Mouse (Mus musculus): ENCODE measurements around the gene Nlgn2. TPM values are rescaled to one million over a fixed set of nuclear protein-coding genes. Genes with fewer than 3 reads are reported as not detected.

The Nlgn2 gene
- polyA plus RNA-seq, 1 experiment from 2014 or later, result 8.2 TPM

- DNase-seq (ENCODE audit: low spot score), result peak; percentile 57
- H3K27ac ChIP-seq (replicated peaks; ENCODE audit: low read depth, low read length), result no peak overlapping the region
Observed at GRCm38 (mm10) chr11:69835326-69835965, 2.1 kb downstream of the Nlgn2 start.

GRCm38 (mm10) chr11:69834001-69834549 is 3.5 kb downstream of the Nlgn2 start:
- H3K9me3 ChIP-seq (replicated peaks; ENCODE audit: control insufficient read depth, low read length), result no peaks in the 10 kb centered on the region
- H3K27ac ChIP-seq (replicated peaks; ENCODE audit: low read depth, low read length), result peak overlapping the region; percentile 8; the same call in 1 of the 2 replicates
- H3K4me2 ChIP-seq (ENCODE audit: low read depth, low read length), result peak overlapping the region; percentile 93
- H3K36me3 ChIP-seq (replicated peaks; ENCODE audit: control insufficient read depth, insufficient read depth, low read depth, low read length), result peaks cover 7% of the 10 kb centered on the region
- H3K4me3 ChIP-seq (ENCODE audit: low read depth, low read length), result peak overlapping the region; percentile 79
- WGBS, result 7% methylated on average over 39 of the region's 48 CpGs
- peaks cover 9% of the 10 kb centered on the region for H3K4me1 ChIP-seq (ENCODE audit: control insufficient read depth, insufficient read depth, low read length)
- ATAC-seq (replicated peaks; ENCODE audit: insufficient number of reproducible peaks, low FRiP score, low TSS enrichment, low read depth) (no peak), DNase-seq (ENCODE audit: low spot score) (peak; percentile 58)
- H3K9ac ChIP-seq (replicated peaks; ENCODE audit: low read length), result peak overlapping the region; percentile 77
- 0 out of 2 replicates have a peak, but pooled peaks cover 2% of the 10 kb centered on the region for H3K27me3 ChIP-seq (ENCODE audit: control insufficient read depth, insufficient read depth, low read length)

More at GRCm38 (mm10) chr11:69835326-69835965, 2.1 kb downstream of the Nlgn2 start:
- WGBS, result 2% methylated on average over 9 of the region's 9 CpGs
- Histone ChIP-seq H3K27me3 (ENCODE audit: control insufficient read depth, insufficient read depth, low read length) (0 out of 2 replicates have a peak, but pooled peaks cover 2% of the 10 kb centered on the region), H3K9ac (replicated peaks; ENCODE audit: low read length) (0 out of 2 replicates have a peak overlapping the region, but pooled peaks have one; percentile 84), H3K36me3 (replicated peaks; ENCODE audit: control insufficient read depth, insufficient read depth, low read depth, low read length) (peaks cover 7% of the 10 kb centered on the region), H3K4me1 (ENCODE audit: control insufficient read depth, insufficient read depth, low read length) (peaks cover 9% of the 10 kb centered on the region), H3K4me2 (ENCODE audit: low read depth, low read length) (peak overlapping the region; percentile 93), H3K9me3 (replicated peaks; ENCODE audit: control insufficient read depth, low read length) (no peaks in the 10 kb centered on the region), H3K4me3 (ENCODE audit: low read depth, low read length) (peak overlapping the region; percentile 79)
- no peak for ATAC-seq (replicated peaks; ENCODE audit: insufficient number of reproducible peaks, low FRiP score, low TSS enrichment, low read depth)

- DNase-seq (ENCODE audit: low spot score) (no peak), ATAC-seq (replicated peaks; ENCODE audit: insufficient number of reproducible peaks, low FRiP score, low TSS enrichment, low read depth) (no peak)
- Histone ChIP-seq H3K9me3 (replicated peaks; ENCODE audit: control insufficient read depth, low read length) (no peaks in the 10 kb centered on the region), H3K4me1 (ENCODE audit: control insufficient read depth, insufficient read depth, low read length) (peaks cover 9% of the 10 kb centered on the region), H3K4me3 (ENCODE audit: low read depth, low read length) (peak overlapping the region; percentile 79), H3K27ac (replicated peaks; ENCODE audit: low read depth, low read length) (no peak overlapping the region; the same call in 1 of the 2 replicates), H3K36me3 (replicated peaks; ENCODE audit: control insufficient read depth, insufficient read depth, low read depth, low read length) (peaks cover 7% of the 10 kb centered on the region), H3K27me3 (ENCODE audit: control insufficient read depth, insufficient read depth, low read length) (0 out of 2 replicates have a peak, but pooled peaks cover 2% of the 10 kb centered on the region), H3K4me2 (ENCODE audit: low read depth, low read length) (peak overlapping the region; percentile 93), H3K9ac (replicated peaks; ENCODE audit: low read length) (peak overlapping the region; percentile 77; the same call in 1 of the 2 replicates)
- 64% methylated on average over 8 of the region's 8 CpGs for WGBS
Observed at GRCm38 (mm10) chr11:69833554-69833953, 4.0 kb downstream of the Nlgn2 start.

- no peak for DNase-seq (ENCODE audit: low spot score)
- Histone ChIP-seq H3K4me1 (ENCODE audit: control insufficient read depth, insufficient read depth, low read length) (peaks cover 2% of the 10 kb centered on the region; the same call in 1 of the 2 replicates), H3K27ac (replicated peaks; ENCODE audit: low read depth, low read length) (no peak overlapping the region), H3K4me2 (ENCODE audit: low read depth, low read length) (no peak overlapping the region), H3K9ac (replicated peaks; ENCODE audit: low read length) (no peak overlapping the region), H3K27me3 (ENCODE audit: control insufficient read depth, insufficient read depth, low read length) (0 out of 2 replicates have a peak, but pooled peaks cover 2% of the 10 kb centered on the region), H3K36me3 (replicated peaks; ENCODE audit: control insufficient read depth, insufficient read depth, low read depth, low read length) (peaks cover 21% of the 10 kb centered on the region), H3K9me3 (replicated peaks; ENCODE audit: control insufficient read depth, low read length) (no peaks in the 10 kb centered on the region), H3K4me3 (ENCODE audit: low read depth, low read length) (no peak overlapping the region)
- 83% methylated on average over 5 of the region's 5 CpGs for WGBS
- no peak for ATAC-seq (replicated peaks; ENCODE audit: insufficient number of reproducible peaks, low FRiP score, low TSS enrichment, low read depth)
Observed at GRCm38 (mm10) chr11:69828832-69829231, 8.8 kb downstream of the Nlgn2 start.

- H3K9me3 ChIP-seq (replicated peaks; ENCODE audit: control insufficient read depth, low read length), result no peaks in the 10 kb centered on the region
- peaks cover 15% of the 10 kb centered on the region for H3K36me3 ChIP-seq (replicated peaks; ENCODE audit: control insufficient read depth, insufficient read depth, low read depth, low read length)
- no peak for ATAC-seq (replicated peaks; ENCODE audit: insufficient number of reproducible peaks, low FRiP score, low TSS enrichment, low read depth)
- no peaks in the 10 kb centered on the region for H3K4me1 ChIP-seq (ENCODE audit: control insufficient read depth, insufficient read depth, low read length)
- H3K27ac ChIP-seq (replicated peaks; ENCODE audit: low read depth, low read length), result no peak overlapping the region
- no peak for DNase-seq (ENCODE audit: low spot score)
- H3K9ac ChIP-seq (replicated peaks; ENCODE audit: low read length), result no peak overlapping the region
- 58% methylated on average over 2 of the region's 2 CpGs for WGBS
- H3K4me3 ChIP-seq (ENCODE audit: low read depth, low read length), result no peak overlapping the region
- H3K27me3 ChIP-seq (ENCODE audit: control insufficient read depth, insufficient read depth, low read length), result no peaks in the 10 kb centered on the region
- H3K4me2 ChIP-seq (ENCODE audit: low read depth, low read length), result no peak overlapping the region
Observed at GRCm38 (mm10) chr11:69823456-69823855, 14.1 kb downstream of the Nlgn2 start.

- DNase-seq (ENCODE audit: low spot score) (no peak), ATAC-seq (replicated peaks; ENCODE audit: insufficient number of reproducible peaks, low FRiP score, low TSS enrichment, low read depth) (no peak)
- Histone ChIP-seq H3K9ac (replicated peaks; ENCODE audit: low read length) (no peak within 1 kb of the TSS), H3K4me3 (ENCODE audit: low read depth, low read length) (no peak within 1 kb of the TSS), H3K27me3 (ENCODE audit: control insufficient read depth, insufficient read depth, low read length) (no peaks in the 10 kb centered on the region), H3K4me1 (ENCODE audit: control insufficient read depth, insufficient read depth, low read length) (no peaks in the 10 kb centered on the region), H3K27ac (replicated peaks; ENCODE audit: low read depth, low read length) (no peak within 1 kb of the TSS), H3K4me2 (ENCODE audit: low read depth, low read length) (no peak within 1 kb of the TSS), H3K36me3 (replicated peaks; ENCODE audit: control insufficient read depth, insufficient read depth, low read depth, low read length) (peaks cover 12% of the 10 kb centered on the region), H3K9me3 (replicated peaks; ENCODE audit: control insufficient read depth, low read length) (no peaks in the 10 kb centered on the region)
- 86% methylated on average over 3 of the region's 3 CpGs for WGBS
Observed at GRCm38 (mm10) chr11:69822080-69822479, 15.5 kb downstream of the Nlgn2 start, which contains the start of gene Spem1. TSS of gene Spem1 (minus strand) at chr11:69822180.

- 88% methylated on average over 8 of the region's 8 CpGs for WGBS
- Histone ChIP-seq H3K4me3 (ENCODE audit: low read depth, low read length) (no peak overlapping the region), H3K27me3 (ENCODE audit: control insufficient read depth, insufficient read depth, low read length) (no peaks in the 10 kb centered on the region), H3K36me3 (replicated peaks; ENCODE audit: control insufficient read depth, insufficient read depth, low read depth, low read length) (no peaks in the 10 kb centered on the region), H3K9me3 (replicated peaks; ENCODE audit: control insufficient read depth, low read length) (peaks cover 3% of the 10 kb centered on the region; the same call in 1 of the 2 replicates), H3K4me2 (ENCODE audit: low read depth, low read length) (no peak overlapping the region), H3K9ac (replicated peaks; ENCODE audit: low read length) (no peak overlapping the region), H3K27ac (replicated peaks; ENCODE audit: low read depth, low read length) (no peak overlapping the region), H3K4me1 (ENCODE audit: control insufficient read depth, insufficient read depth, low read length) (no peaks in the 10 kb centered on the region)
- ATAC-seq (replicated peaks; ENCODE audit: insufficient number of reproducible peaks, low FRiP score, low TSS enrichment, low read depth) (no peak), DNase-seq (ENCODE audit: low spot score) (no peak)
Observed at GRCm38 (mm10) chr11:69818871-69819270, 18.7 kb downstream of the Nlgn2 start.

- no peaks in the 10 kb centered on the region for H3K4me1 ChIP-seq (ENCODE audit: control insufficient read depth, insufficient read depth, low read length)
- WGBS, result 74% methylated on average over 2 of the region's 2 CpGs
- no peak within 1 kb of the TSS for H3K27ac ChIP-seq (replicated peaks; ENCODE audit: low read depth, low read length)
- DNase-seq (ENCODE audit: low spot score), result no peak
- no peak for ATAC-seq (replicated peaks; ENCODE audit: insufficient number of reproducible peaks, low FRiP score, low TSS enrichment, low read depth)
- H3K4me2 ChIP-seq (ENCODE audit: low read depth, low read length), result no peak within 1 kb of the TSS
- no peak within 1 kb of the TSS for H3K9ac ChIP-seq (replicated peaks; ENCODE audit: low read length)
- peaks cover 3% of the 10 kb centered on the region; the same call in 1 of the 2 replicates for H3K9me3 ChIP-seq (replicated peaks; ENCODE audit: control insufficient read depth, low read length)
- no peak within 1 kb of the TSS for H3K4me3 ChIP-seq (ENCODE audit: low read depth, low read length)
- H3K36me3 ChIP-seq (replicated peaks; ENCODE audit: control insufficient read depth, insufficient read depth, low read depth, low read length), result no peaks in the 10 kb centered on the region
- H3K27me3 ChIP-seq (ENCODE audit: control insufficient read depth, insufficient read depth, low read length), result no peaks in the 10 kb centered on the region
Observed at GRCm38 (mm10) chr11:69818365-69818764, 19.2 kb downstream of the Nlgn2 start, which contains the start of gene Spem2. TSS of gene Spem2 (minus strand) at chr11:69818465.

Measured in embryonic facial prominence, embryonic 11.5 days (tissue).